Mouse (Mus musculus): ENCODE measurements around the gene Crb1.

The Crb1 gene

GRCm38 (mm10) chr1:139223804-139224203 lies 153.1 kb downstream of the Crb1 start:
- no peak for DNase-seq (ENCODE audit: low read depth)

GRCm38 (mm10) chr1:139215311-139215710 lies 161.6 kb downstream of the Crb1 start:
- DNase-seq (ENCODE audit: low read depth) = no peak

- no peak for DNase-seq (ENCODE audit: low read depth)
Observed at GRCm38 (mm10) chr1:139210505-139210904, 166.4 kb downstream of the Crb1 start.

GRCm38 (mm10) chr1:139209796-139210195 lies 167.1 kb downstream of the Crb1 start:
- no peak for DNase-seq (ENCODE audit: low read depth)

GRCm38 (mm10) chr1:139206259-139206658 lies 170.6 kb downstream of the Crb1 start:
- no peak for DNase-seq (ENCODE audit: low read depth)

GRCm38 (mm10) chr1:139203026-139203425 lies 173.9 kb downstream of the Crb1 start:
- no peak for DNase-seq (ENCODE audit: low read depth)

GRCm38 (mm10) chr1:139194428-139195028 lies 182.4 kb downstream of the Crb1 start:
- DNase-seq (ENCODE audit: low read depth) = no peak

GRCm38 (mm10) chr1:139194011-139194410 lies 182.9 kb downstream of the Crb1 start:
- no peak for DNase-seq (ENCODE audit: low read depth)

- DNase-seq (ENCODE audit: low read depth) = no peak
Observed at GRCm38 (mm10) chr1:139192635-139193034, 184.3 kb downstream of the Crb1 start.

- DNase-seq (ENCODE audit: low read depth) = peak; percentile 67
Observed at GRCm38 (mm10) chr1:139180481-139181149, 196.3 kb downstream of the Crb1 start.

GRCm38 (mm10) chr1:139179707-139180106 lies 197.2 kb downstream of the Crb1 start:
- peak; percentile 37 for DNase-seq (ENCODE audit: low read depth)

GRCm38 (mm10) chr1:139174058-139174832 lies 202.7 kb downstream of the Crb1 start:
- no peak for DNase-seq (ENCODE audit: low read depth)

- DNase-seq (ENCODE audit: low read depth) = peak; percentile 69
Observed at GRCm38 (mm10) chr1:139162814-139163213, 214.1 kb downstream of the Crb1 start.

GRCm38 (mm10) chr1:139161619-139162018 lies 215.3 kb downstream of the Crb1 start:
- peak; percentile 33 for DNase-seq (ENCODE audit: low read depth)

GRCm38 (mm10) chr1:139156397-139156796 lies 220.5 kb downstream of the Crb1 start:
- peak; percentile 69 for DNase-seq (ENCODE audit: low read depth)

- DNase-seq (ENCODE audit: low read depth) = no peak
Observed at GRCm38 (mm10) chr1:139153493-139153892, 223.4 kb downstream of the Crb1 start.

GRCm38 (mm10) chr1:139153006-139153405 lies 223.9 kb downstream of the Crb1 start:
- no peak for DNase-seq (ENCODE audit: low read depth)
